Mouse (Mus musculus) heart, embryonic 13.5 days (tissue): ENCODE data around the gene Zfp143. TPM values are rescaled to one million over a fixed set of nuclear protein-coding genes. Genes with fewer than 3 reads are reported as not detected.
"Not testable (repeated sequence)": the region's sequence is repeated elsewhere in the genome, so short reads cannot be mapped to it uniquely, and the experiment has no call there.

Experiments
- ATAC-seq: fragments of 200-750 bp; cut with Nextera tagmentation; 2 replicates; pipeline ENCODE4 v1.8.0; 2017; ENCODE audit warnings: moderate TSS enrichment; ENCODE audit not compliant: insufficient number of reproducible peaks, low FRiP score, low TSS enrichment; ENCODE audit errors: extremely low read depth
- H3K27ac ChIP-seq: fragments of 300-500 bp; sonication (generic); replicated peaks from 2 replicates; pipeline ENCODE4 v1.5.1; 2015; ENCODE audit warnings: moderate library complexity, mild to moderate bottlenecking, inconsistent platforms
- H3K27me3 ChIP-seq: fragments of 300-500 bp; sonication (generic); replicated peaks from 2 replicates; pipeline ENCODE4 v1.6.1; 2015; ENCODE audit warnings: mild to moderate bottlenecking, inconsistent platforms
- H3K36me3 ChIP-seq: fragments of 300-500 bp; sonication (generic); 2 replicates; pipeline ENCODE4 v1.6.1; 2015; ENCODE audit warnings: mild to moderate bottlenecking, inconsistent platforms
- H3K4me1 ChIP-seq: fragments of 300-500 bp; sonication (generic); 2 replicates; pipeline ENCODE4 v1.6.1; 2015; ENCODE audit warnings: inconsistent platforms
- H3K4me2 ChIP-seq: fragments of 300-500 bp; sonication (generic); 2 replicates; pipeline ENCODE4 v1.6.1; 2015; ENCODE audit warnings: inconsistent platforms, mild to moderate bottlenecking, moderate library complexity
- H3K4me3 ChIP-seq: fragments of 300-500 bp; sonication (generic); 2 replicates; pipeline ENCODE4 v1.5.1; 2015; ENCODE audit warnings: moderate library complexity, mild to moderate bottlenecking, inconsistent platforms
- H3K9ac ChIP-seq: fragments of 300-500 bp; sonication (generic); 2 replicates; pipeline ENCODE4 v1.6.1; 2015; ENCODE audit warnings: inconsistent platforms, mild to moderate bottlenecking, moderate library complexity
- H3K9me3 ChIP-seq: fragments of 300-500 bp; sonication (generic); 2 replicates; pipeline ENCODE4 v1.6.1; 2016; ENCODE audit warnings: inconsistent platforms
- WGBS: fragments of 180-500 bp; shearing (Covaris S2); methylation state at CpG from one replicate; pipeline ENCODE4 v1.1.7; 2015; ENCODE audit warnings: mixed read lengths; 5-methylcytosine and 5-hydroxymethylcytosine counted together
- polyA plus RNA-seq: library from polyadenylated mRNA; unstranded; fragments of >200 nt; fragmentation: Nextera tagmentation; extraction: Ambion mirVana; gene quantifications from 2 replicates; pipeline ENCODE4 v1.2.1, GENCODE M21; 2015

Gene Zfp143
- polyA plus RNA-seq: 13.4 and 15.0 TPM in 2 replicates

- H3K36me3 ChIP-seq: peaks cover 38% of the 10 kb centered on the region
Observed at GRCm38 (mm10) chr7:110061199-110061751, at the start of gene Zfp143. Zfp143 (plus strand) TSS chr7:110061217.

GRCm38 (mm10) chr7:110011417-110011816 is 49.6 kb upstream of the Zfp143 start:
- ATAC-seq: no peak
- H3K9me3 ChIP-seq: no peaks in the 10 kb centered on the region
- no peak overlapping the region for H3K4me2 ChIP-seq
- no peak overlapping the region for H3K9ac ChIP-seq
- H3K4me3 ChIP-seq: no peak overlapping the region
- no peaks in the 10 kb centered on the region for H3K4me1 ChIP-seq
- no peaks in the 10 kb centered on the region for H3K36me3 ChIP-seq
- WGBS: 39% methylated on average over 1 of the region's 1 CpGs
- H3K27ac ChIP-seq: no peak overlapping the region
- no peaks in the 10 kb centered on the region for H3K27me3 ChIP-seq

More at GRCm38 (mm10) chr7:110061199-110061751, at the start of gene Zfp143:
- Histone ChIP-seq H3K27me3 (no peaks in the 10 kb centered on the region), H3K9me3 (no peaks in the 10 kb centered on the region), H3K27ac (peak within 1 kb of the TSS; percentile 100), H3K4me3 (peak within 1 kb of the TSS; percentile 83), H3K9ac (peak within 1 kb of the TSS; percentile 97), H3K4me2 (peak within 1 kb of the TSS; percentile 77), H3K4me1 (peaks cover 23% of the 10 kb centered on the region)
- ATAC-seq: peak; percentile 97
- WGBS: 0% methylated on average over 34 of the region's 34 CpGs

- no peaks in the 10 kb centered on the region for H3K9me3 ChIP-seq
- no peak for ATAC-seq
- no peak overlapping the region for H3K27ac ChIP-seq
- no peak overlapping the region for H3K9ac ChIP-seq
- no peaks in the 10 kb centered on the region for H3K27me3 ChIP-seq
- no peak overlapping the region for H3K4me2 ChIP-seq
- no peaks in the 10 kb centered on the region for H3K36me3 ChIP-seq
- no peak overlapping the region for H3K4me3 ChIP-seq
- H3K4me1 ChIP-seq: 0 out of 2 replicates have a peak, but pooled peaks cover 3% of the 10 kb centered on the region
- 67% methylated on average over 5 of the region's 5 CpGs for WGBS
Observed at GRCm38 (mm10) chr7:110014272-110014671, 46.7 kb upstream of the Zfp143 start.

GRCm38 (mm10) chr7:110018117-110018630 is 42.8 kb upstream of the Zfp143 start, which contains the start of gene Ipo7:
Ipo7 (plus strand) TSS chr7:110018274.
- Histone ChIP-seq H3K4me1 (peaks cover 20% of the 10 kb centered on the region), H3K9ac (peak within 1 kb of the TSS; percentile 98), H3K36me3 (no peaks in the 10 kb centered on the region), H3K4me3 (peak within 1 kb of the TSS; percentile 98), H3K9me3 (no peaks in the 10 kb centered on the region), H3K4me2 (peak within 1 kb of the TSS; percentile 84), H3K27ac (peak within 1 kb of the TSS; percentile 95), H3K27me3 (no peaks in the 10 kb centered on the region)
- ATAC-seq: peak; percentile 88
- under 1% methylated on average over 48 of the region's 48 CpGs for WGBS

GRCm38 (mm10) chr7:110018631-110019482 is 42.2 kb upstream of the Zfp143 start:
- H3K9me3 ChIP-seq: no peaks in the 10 kb centered on the region
- H3K27ac ChIP-seq: peak overlapping the region; percentile 95
- ATAC-seq: peak; percentile 56
- H3K9ac ChIP-seq: peak overlapping the region; percentile 98
- H3K27me3 ChIP-seq: no peaks in the 10 kb centered on the region
- H3K4me3 ChIP-seq: peak overlapping the region; percentile 98
- 0 out of 2 replicates have a peak, but pooled peaks cover under 1% of the 10 kb centered on the region for H3K36me3 ChIP-seq
- H3K4me2 ChIP-seq: peak overlapping the region; percentile 84
- peaks cover 20% of the 10 kb centered on the region for H3K4me1 ChIP-seq
- WGBS: under 1% methylated on average over 42 of the region's 42 CpGs

- H3K27ac ChIP-seq: no peak overlapping the region
- H3K4me2 ChIP-seq: no peak overlapping the region
- peaks cover 24% of the 10 kb centered on the region for H3K36me3 ChIP-seq
- H3K9me3 ChIP-seq: no peaks in the 10 kb centered on the region; the same call in 1 of the 2 replicates
- H3K4me1 ChIP-seq: peaks cover 20% of the 10 kb centered on the region
- H3K27me3 ChIP-seq: no peaks in the 10 kb centered on the region
- H3K4me3 ChIP-seq: no peak overlapping the region
- H3K9ac ChIP-seq: no peak overlapping the region
- WGBS: 85% methylated on average over 1 of the region's 1 CpGs
- no peak for ATAC-seq
Observed at GRCm38 (mm10) chr7:110023553-110023952, 37.5 kb upstream of the Zfp143 start.

- no peaks in the 10 kb centered on the region; the same call in 1 of the 2 replicates for H3K9me3 ChIP-seq
- H3K4me3 ChIP-seq: no peak overlapping the region
- H3K9ac ChIP-seq: no peak overlapping the region
- H3K4me2 ChIP-seq: no peak overlapping the region
- H3K27ac ChIP-seq: no peak overlapping the region
- no peak for ATAC-seq
- peaks cover 46% of the 10 kb centered on the region for H3K36me3 ChIP-seq
- H3K27me3 ChIP-seq: no peaks in the 10 kb centered on the region
- peaks cover 1% of the 10 kb centered on the region; the same call in 1 of the 2 replicates for H3K4me1 ChIP-seq
- 73% methylated on average over 2 of the region's 2 CpGs for WGBS
Observed at GRCm38 (mm10) chr7:110026594-110026993, 34.4 kb upstream of the Zfp143 start.

GRCm38 (mm10) chr7:110028826-110029225 is 32.2 kb upstream of the Zfp143 start:
- Histone ChIP-seq H3K27me3 (no peaks in the 10 kb centered on the region), H3K27ac (no peak overlapping the region), H3K4me1 (no peaks in the 10 kb centered on the region), H3K9ac (no peak overlapping the region), H3K4me3 (no peak overlapping the region), H3K4me2 (no peak overlapping the region), H3K36me3 (peaks cover 69% of the 10 kb centered on the region), H3K9me3 (no peaks in the 10 kb centered on the region; the same call in 1 of the 2 replicates)
- 70% methylated on average over 1 of the region's 1 CpGs for WGBS
- ATAC-seq: no peak

GRCm38 (mm10) chr7:110030342-110030741 is 30.7 kb upstream of the Zfp143 start:
- H3K36me3 ChIP-seq: peaks cover 72% of the 10 kb centered on the region
- ATAC-seq: no peak
- H3K4me3 ChIP-seq: no peak overlapping the region
- H3K4me1 ChIP-seq: peaks cover 6% of the 10 kb centered on the region
- no peak overlapping the region for H3K27ac ChIP-seq
- H3K9me3 ChIP-seq: no peaks in the 10 kb centered on the region
- H3K9ac ChIP-seq: no peak overlapping the region
- H3K27me3 ChIP-seq: no peaks in the 10 kb centered on the region
- H3K4me2 ChIP-seq: no peak overlapping the region
- 75% methylated on average over 3 of the region's 3 CpGs for WGBS

GRCm38 (mm10) chr7:110057723-110058122 is 3.3 kb upstream of the Zfp143 start:
- Histone ChIP-seq H3K36me3 (peaks cover 57% of the 10 kb centered on the region), H3K4me1 (peaks cover 14% of the 10 kb centered on the region)
- not testable (repeated sequence) for H3K4me3 ChIP-seq, H3K9ac ChIP-seq, H3K9me3 ChIP-seq, H3K4me2 ChIP-seq, H3K27ac ChIP-seq, H3K27me3 ChIP-seq, ATAC-seq
- WGBS: 97% methylated on average over 2 of the region's 2 CpGs

- Histone ChIP-seq H3K4me1 (peaks cover 23% of the 10 kb centered on the region), H3K4me2 (no peak overlapping the region; the same call in 1 of the 2 replicates), H3K27ac (0 out of 2 replicates have a peak overlapping the region, but pooled peaks have one; percentile 3), H3K4me3 (no peak overlapping the region), H3K27me3 (no peaks in the 10 kb centered on the region), H3K36me3 (peaks cover 54% of the 10 kb centered on the region), H3K9ac (no peak overlapping the region), H3K9me3 (no peaks in the 10 kb centered on the region)
- ATAC-seq: no peak
- 70% methylated on average over 12 of the region's 12 CpGs for WGBS
Observed at GRCm38 (mm10) chr7:110059092-110059785, 1.8 kb upstream of the Zfp143 start.
